Mouse (Mus musculus): ENCODE results near the gene Gdpd1.

GRCm38 (mm10) chr11:86991241-86991640, 82.6 kb downstream of the Gdpd1 start:
- no peak for TF ChIP-seq CTCF (conservative IDR thresholded peaks at IDR 0.05; ENCODE audit: insufficient read depth, insufficient read length, low read depth, low read length)
- TF ChIP-seq POLR2A (IDR thresholded peaks at IDR 0.05; ENCODE audit: low read depth, low read length), result no peak
